Mouse (Mus musculus) brown adipose tissue, adult 24 weeks (tissue): ENCODE data around the gene Lamc2. TPM values are rescaled to one million over a fixed set of nuclear protein-coding genes. Genes with fewer than 3 reads are reported as not detected.

Source experiments
- H3K27ac ChIP-seq: fragments of 200-500 bp; replicated peaks from 2 replicates; pipeline ENCODE4 v1.5.1; 2012; ENCODE audit warnings: low read depth, mild to moderate bottlenecking, low read length
- H3K4me1 ChIP-seq: fragments of 200-500 bp; 2 replicates; pipeline ENCODE4 v1.6.1; 2012; ENCODE audit warnings: low read length, mixed read lengths; ENCODE audit not compliant: control insufficient read depth, insufficient read depth, insufficient read length
- H3K4me3 ChIP-seq: fragments of 200-500 bp; 2 replicates; pipeline ENCODE4 v1.5.1; 2012; ENCODE audit warnings: low read depth, mild to moderate bottlenecking, low read length, moderate library complexity; ENCODE audit not compliant: insufficient read depth
- polyA plus RNA-seq: library from polyadenylated mRNA; stranded (reverse); fragments of >200 nt; gene quantifications from 2 replicates; pipeline ENCODE4 v1.2.4, GENCODE M21; 2012; ENCODE audit not compliant: missing spikeins, insufficient read depth, insufficient read length

Lamc2 gene
- polyA plus RNA-seq, 1 experiment = 1.7 TPM

- Histone ChIP-seq H3K4me3 (no peak overlapping the region), H3K4me1 (peaks cover 24% of the 10 kb centered on the region), H3K27ac (peak overlapping the region; percentile 11; the same call in 1 of the 2 replicates)
Measured at GRCm38 (mm10) chr1:153126491-153127381, 59.5 kb downstream of the Lamc2 start.

GRCm38 (mm10) chr1:153125287-153126275, 60.7 kb downstream of the Lamc2 start:
- Histone ChIP-seq H3K4me1 (peaks cover 24% of the 10 kb centered on the region), H3K4me3 (no peak overlapping the region), H3K27ac (no peak overlapping the region)

GRCm38 (mm10) chr1:153124502-153124901, 61.7 kb downstream of the Lamc2 start:
- H3K4me3 ChIP-seq = no peak overlapping the region
- no peak overlapping the region for H3K27ac ChIP-seq
- H3K4me1 ChIP-seq = peaks cover 21% of the 10 kb centered on the region

- peak overlapping the region; percentile 29; the same call in 1 of the 2 replicates for H3K27ac ChIP-seq
- peaks cover 18% of the 10 kb centered on the region; the same call in 1 of the 2 replicates for H3K4me1 ChIP-seq
- no peak overlapping the region for H3K4me3 ChIP-seq
Measured at GRCm38 (mm10) chr1:153122764-153123163, 63.5 kb downstream of the Lamc2 start.

GRCm38 (mm10) chr1:153121320-153121719, 64.9 kb downstream of the Lamc2 start:
- peaks cover 8% of the 10 kb centered on the region; the same call in 1 of the 2 replicates for H3K4me1 ChIP-seq
- H3K27ac ChIP-seq = peak overlapping the region; percentile 52
- no peak overlapping the region for H3K4me3 ChIP-seq

- Histone ChIP-seq H3K27ac (no peak overlapping the region), H3K4me3 (no peak overlapping the region), H3K4me1 (peaks cover 7% of the 10 kb centered on the region; the same call in 1 of the 2 replicates)
Measured at GRCm38 (mm10) chr1:153120544-153120943, 65.7 kb downstream of the Lamc2 start.

- Histone ChIP-seq H3K4me1 (no peaks in the 10 kb centered on the region), H3K27ac (no peak overlapping the region), H3K4me3 (no peak overlapping the region)
Measured at GRCm38 (mm10) chr1:153115315-153115714, 70.9 kb downstream of the Lamc2 start.

- Histone ChIP-seq H3K4me3 (no peak overlapping the region), H3K4me1 (no peaks in the 10 kb centered on the region), H3K27ac (no peak overlapping the region)
Measured at GRCm38 (mm10) chr1:153111596-153111995, 74.7 kb downstream of the Lamc2 start.

- no peak overlapping the region for H3K27ac ChIP-seq
Measured at GRCm38 (mm10) chr1:153109836-153110235, 76.4 kb downstream of the Lamc2 start.

GRCm38 (mm10) chr1:153109346-153109745, 76.9 kb downstream of the Lamc2 start:
- Histone ChIP-seq H3K27ac (no peak overlapping the region), H3K4me1 (no peaks in the 10 kb centered on the region; the same call in 1 of the 2 replicates), H3K4me3 (no peak overlapping the region)

More at GRCm38 (mm10) chr1:153109836-153110235, 76.4 kb downstream of the Lamc2 start:
- no peaks in the 10 kb centered on the region; the same call in 1 of the 2 replicates for H3K4me1 ChIP-seq
- no peak overlapping the region for H3K4me3 ChIP-seq

- Histone ChIP-seq H3K4me1 (no peaks in the 10 kb centered on the region; the same call in 1 of the 2 replicates), H3K27ac (no peak overlapping the region), H3K4me3 (no peak overlapping the region)
Measured at GRCm38 (mm10) chr1:153107866-153108265, 78.4 kb downstream of the Lamc2 start.

GRCm38 (mm10) chr1:153104804-153105203, 81.4 kb downstream of the Lamc2 start:
- Histone ChIP-seq H3K4me1 (peaks cover 5% of the 10 kb centered on the region), H3K27ac (no peak overlapping the region), H3K4me3 (no peak overlapping the region)

- Histone ChIP-seq H3K4me1 (peaks cover 5% of the 10 kb centered on the region), H3K27ac (no peak overlapping the region), H3K4me3 (no peak overlapping the region)
Measured at GRCm38 (mm10) chr1:153103186-153103554, 83.1 kb downstream of the Lamc2 start.

GRCm38 (mm10) chr1:153102296-153103185, 83.7 kb downstream of the Lamc2 start:
- peaks cover 5% of the 10 kb centered on the region for H3K4me1 ChIP-seq
- no peak overlapping the region for H3K4me3 ChIP-seq
- no peak overlapping the region for H3K27ac ChIP-seq
